9 mouse cellular contexts compared by ENCODE assay signal in genomic region chr10:75129283-75129710, GRCm38 (mm10).
DNase-seq lines count a peak whose midpoint lies in the region; ATAC-seq lines count a peak whose summit lies in the region.
"Had no signal": no experiment of that assay in that cellular context is flagged by ENCODE, and none has a peak within 500 bp of the region (broad histone marks: within the 10 kb centered on the region; RNA-seq: fewer than 3 reads in every experiment).

No protein-coding gene starts in this region.

- H3K4me2 ChIP-seq in hindbrain, embryonic 14.5 days (replicated peaks), result no peak overlapping the region
- H3K4me2 ChIP-seq in intestine, embryonic 15.5 days (replicated peaks), result no peak overlapping the region
- H3K4me2 ChIP-seq: midbrain, embryonic 12.5 days had no signal

- 82% methylated on average over 7 of the region's 7 CpGs for WGBS in heart, embryonic 10.5 days
- WGBS in hindbrain, embryonic 14.5 days, result 85% methylated on average over 7 of the region's 7 CpGs
- 80% methylated on average over 7 of the region's 7 CpGs for WGBS in intestine, embryonic 15.5 days

- DNase-seq in heart, adult 11 months, result peak; percentile 98
- no peak for DNase-seq in heart, embryonic 10.5 days (ENCODE audit: low spot score)
- DNase-seq in CD4-positive helper T cell, adult 2 months (ENCODE audit: low read depth, low spot score), result peak; percentile 55
- peak; percentile 82 for DNase-seq in adrenal gland, postnatal 25 days
- no peak for DNase-seq in hindbrain, embryonic 14.5 days (ENCODE audit: low spot score)

- peaks cover 9% of the 10 kb centered on the region for H3K27me3 ChIP-seq in heart, embryonic 10.5 days (ENCODE audit: insufficient read depth, poor library complexity, severe bottlenecking)
- H3K27me3 ChIP-seq in hindbrain, embryonic 14.5 days (ENCODE audit: control insufficient read depth, insufficient read depth, low read length), result no peaks in the 10 kb centered on the region
- H3K27me3 ChIP-seq in intestine, embryonic 15.5 days (replicated peaks), result no peaks in the 10 kb centered on the region
- H3K27me3 ChIP-seq: midbrain, embryonic 12.5 days had no signal

- H3K36me3 ChIP-seq in heart, embryonic 10.5 days, result peaks cover 50% of the 10 kb centered on the region
- H3K36me3 ChIP-seq in hindbrain, embryonic 14.5 days (replicated peaks; ENCODE audit: control insufficient read depth, insufficient read depth), result peaks cover 59% of the 10 kb centered on the region
- H3K36me3 ChIP-seq in intestine, embryonic 15.5 days, result peaks cover 9% of the 10 kb centered on the region

- peaks cover 14% of the 10 kb centered on the region; the same call in 1 of the 2 replicates for H3K4me1 ChIP-seq in heart, embryonic 10.5 days
- H3K4me1 ChIP-seq in hindbrain, embryonic 14.5 days (replicated peaks; ENCODE audit: control insufficient read depth, insufficient read depth, low read length), result no peaks in the 10 kb centered on the region
- H3K4me1 ChIP-seq in intestine, embryonic 15.5 days (replicated peaks), result no peaks in the 10 kb centered on the region; the same call in 1 of the 2 replicates
- H3K4me1 ChIP-seq: midbrain, embryonic 12.5 days had no signal

- no peak overlapping the region for H3K9ac ChIP-seq in hindbrain, embryonic 14.5 days
- no peak overlapping the region for H3K9ac ChIP-seq in intestine, embryonic 15.5 days
- H3K9ac ChIP-seq: midbrain, embryonic 12.5 days had no signal

- no peaks in the 10 kb centered on the region for H3K9me3 ChIP-seq in heart, embryonic 10.5 days
- no peaks in the 10 kb centered on the region for H3K9me3 ChIP-seq in hindbrain, embryonic 14.5 days (ENCODE audit: control insufficient read depth, low read length)
- H3K9me3 ChIP-seq in intestine, embryonic 15.5 days, result no peaks in the 10 kb centered on the region
- H3K9me3 ChIP-seq: midbrain, embryonic 12.5 days had no signal

- ATAC-seq in inflammation-experienced regulatory T-cells, adult 6 months, result peak; percentile 38
- ATAC-seq in megakaryocyte, adult 5-6 weeks (ENCODE audit: poor library complexity, severe bottlenecking), result peak; percentile 48
- no peak for ATAC-seq in hindbrain, embryonic 14.5 days (ENCODE audit: low FRiP score)
- ATAC-seq in intestine, embryonic 15.5 days, result no peak

- H3K4me3 ChIP-seq in heart, embryonic 10.5 days, result no peak overlapping the region
- H3K4me3 ChIP-seq in hindbrain, embryonic 14.5 days (replicated peaks; ENCODE audit: low read length), result no peak overlapping the region
- H3K4me3 ChIP-seq in intestine, embryonic 15.5 days (replicated peaks), result no peak overlapping the region
- H3K4me3 ChIP-seq: midbrain, embryonic 12.5 days had no signal

- no peak overlapping the region for H3K27ac ChIP-seq in heart, embryonic 10.5 days
- no peak overlapping the region for H3K27ac ChIP-seq in hindbrain, embryonic 14.5 days
- no peak overlapping the region for H3K27ac ChIP-seq in intestine, embryonic 15.5 days
- H3K27ac ChIP-seq: midbrain, embryonic 12.5 days had no signal

Comparison
In these comparisons a context has a peak if more than half of its experiments do, and no peak if none do; other contexts are left out.
1. DNase-seq: peak in heart, adult 11 months (single experiment), CD4-positive helper T cell, adult 2 months (single experiment) and adrenal gland, postnatal 25 days (single experiment); none in heart, embryonic 10.5 days (single experiment) and hindbrain, embryonic 14.5 days (single experiment).
2. ATAC-seq: peak in inflammation-experienced regulatory T-cells, adult 6 months (single experiment) and megakaryocyte, adult 5-6 weeks (single experiment); none in hindbrain, embryonic 14.5 days (single experiment) and intestine, embryonic 15.5 days (single experiment).